Mouse (Mus musculus) intestine, postnatal 0 days (tissue): ENCODE measurements around the gene Gpx1. TPM values are rescaled to one million over a fixed set of nuclear protein-coding genes. Genes with fewer than 3 reads are reported as not detected.

Experiments
- ATAC-seq: fragments of 200-750 bp; cut with Nextera tagmentation; 2 replicates; pipeline ENCODE4 v1.8.0; 2017; ENCODE audit warnings: mild to moderate bottlenecking, moderate TSS enrichment, moderate library complexity
- H3K27ac ChIP-seq: fragments of 300-500 bp; sonication (generic); 2 replicates; pipeline ENCODE4 v1.5.1; 2014; ENCODE audit warnings: mild to moderate bottlenecking, low read depth, low read length, moderate library complexity
- H3K27me3 ChIP-seq: fragments of 300-500 bp; sonication (generic); replicated peaks from 2 replicates; pipeline ENCODE4 v1.6.1; 2014; ENCODE audit warnings: low read length, mixed read lengths; ENCODE audit not compliant: control insufficient read depth, insufficient read depth
- H3K36me3 ChIP-seq: fragments of 300-500 bp; sonication (generic); 2 replicates; pipeline ENCODE4 v1.6.1; 2014; ENCODE audit warnings: mild to moderate bottlenecking, moderate library complexity; ENCODE audit not compliant: control insufficient read depth, insufficient read depth
- H3K4me1 ChIP-seq: fragments of 300-500 bp; sonication (generic); replicated peaks from 2 replicates; pipeline ENCODE4 v1.6.1; 2014; ENCODE audit warnings: antibody characterized with exemption, low read length, mixed read lengths; ENCODE audit not compliant: control insufficient read depth, insufficient read depth
- H3K4me2 ChIP-seq: fragments of 300-500 bp; sonication (generic); replicated peaks from 2 replicates; pipeline ENCODE4 v1.6.1; 2014; ENCODE audit warnings: low read depth, mild to moderate bottlenecking, moderate library complexity
- H3K4me3 ChIP-seq: fragments of 300-500 bp; sonication (generic); 2 replicates; pipeline ENCODE4 v1.5.1; 2014; ENCODE audit warnings: low read depth, low read length
- H3K9ac ChIP-seq: fragments of 300-500 bp; sonication (generic); 2 replicates; pipeline ENCODE4 v1.6.1; 2014; ENCODE audit warnings: mild to moderate bottlenecking, low read depth, low read length
- H3K9me3 ChIP-seq: fragments of 300-500 bp; sonication (generic); 2 replicates; pipeline ENCODE4 v1.6.1; 2016; ENCODE audit warnings: mixed run types; ENCODE audit not compliant: control insufficient read depth
- CTCF ChIP-seq: sonication (generic); IDR thresholded peaks from 2 replicates; pipeline ENCODE4 v1.5.1; 2016; ENCODE audit warnings: low read depth, mild to moderate bottlenecking, control low read depth, antibody characterized with exemption, moderate library complexity
- WGBS: fragments of 180-500 bp; shearing (Covaris S2); extraction: QIAGEN DNeasy Blood & Tissue Kit; methylation state at CpG from one replicate; pipeline ENCODE4 v1.1.7; 2014; 5-methylcytosine and 5-hydroxymethylcytosine counted together
- polyA plus RNA-seq: library from polyadenylated mRNA; unstranded; fragments of >200 nt; fragmentation: Nextera tagmentation; extraction: Ambion mirVana; gene quantifications from 2 replicates; pipeline ENCODE4 v1.2.1, GENCODE M21; 2015

Gpx1 gene
- 997 and 1,037 TPM in 2 replicates for polyA plus RNA-seq

DNA sequence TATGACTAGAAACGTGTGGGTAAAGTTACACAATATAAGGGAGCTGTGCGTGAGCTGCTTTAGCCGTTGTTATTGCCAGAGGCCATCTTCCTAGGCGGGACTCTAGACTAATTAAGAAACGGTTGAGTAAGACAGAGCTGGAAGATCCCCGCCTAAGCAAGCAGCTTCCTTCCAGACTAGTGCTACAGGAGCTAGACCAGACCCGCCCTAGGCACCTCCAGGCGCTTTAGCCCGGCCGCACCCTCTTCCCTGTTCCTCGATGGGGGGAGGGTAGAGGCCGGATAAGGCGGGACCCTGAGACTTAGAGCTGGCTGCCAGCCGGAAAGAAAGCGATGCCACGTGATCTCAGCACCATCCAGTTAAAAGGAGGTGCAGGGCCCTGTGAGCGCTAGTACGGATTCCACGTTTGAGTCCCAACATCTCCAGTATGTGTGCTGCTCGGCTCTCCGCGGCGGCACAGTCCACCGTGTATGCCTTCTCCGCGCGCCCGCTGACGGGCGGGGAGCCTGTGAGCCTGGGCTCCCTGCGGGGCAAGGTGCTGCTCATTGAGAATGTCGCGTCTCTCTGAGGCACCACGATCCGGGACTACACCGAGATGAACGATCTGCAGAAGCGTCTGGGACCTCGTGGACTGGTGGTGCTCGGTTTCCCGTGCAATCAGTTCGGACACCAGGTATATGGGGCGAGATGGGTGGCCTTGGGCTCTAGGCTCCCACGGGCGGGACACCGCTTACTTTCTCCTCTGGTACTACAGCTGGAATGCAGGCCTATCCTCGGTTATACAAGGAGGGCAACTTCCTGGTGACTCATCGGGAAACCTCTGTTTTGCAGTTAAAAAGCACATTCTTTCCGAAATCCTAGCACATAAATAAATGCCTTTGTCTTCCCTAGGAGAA is at the start of gene Gpx1:
TSS of gene Gpx1 (plus strand) at position 18 of the 896 bp plus-strand sequence.
- peak within 1 kb of the TSS; percentile 96 for H3K27ac ChIP-seq
- peak; percentile 38; the same call in 1 of the 2 replicates for TF ChIP-seq CTCF
- under 1% methylated on average over 49 of the region's 49 CpGs for WGBS

DNA sequence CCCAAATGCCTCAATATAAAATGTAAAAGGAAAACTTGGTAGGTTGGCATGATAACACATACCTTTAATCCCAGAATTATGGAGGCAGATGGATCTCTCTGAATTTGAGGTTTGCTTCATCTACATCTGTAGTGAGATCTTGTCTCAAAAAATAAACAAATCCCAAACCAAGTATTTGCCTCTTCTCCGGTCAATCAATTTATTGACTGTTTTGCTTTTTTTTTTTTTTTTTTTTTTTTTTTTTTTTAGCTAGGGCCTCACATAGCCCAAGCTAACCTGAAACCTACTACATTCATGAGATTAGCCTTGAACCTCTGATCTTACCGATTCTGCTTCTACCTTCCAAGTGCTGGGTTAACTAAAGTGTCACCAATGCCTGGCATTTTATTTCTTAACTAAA is 49.4 kb upstream of the Gpx1 start:
- H3K27ac ChIP-seq = no peak overlapping the region
- TF ChIP-seq CTCF = no peak
- H3K9me3 ChIP-seq = no peaks in the 10 kb centered on the region
- H3K9ac ChIP-seq = no peak overlapping the region
- 40% methylated on average over 2 of the region's 2 CpGs for WGBS
- no peaks in the 10 kb centered on the region for H3K36me3 ChIP-seq
- no peak overlapping the region for H3K4me3 ChIP-seq
- no peak overlapping the region; the same call in 1 of the 2 replicates for H3K4me2 ChIP-seq
- no peaks in the 10 kb centered on the region for H3K4me1 ChIP-seq
- H3K27me3 ChIP-seq = no peaks in the 10 kb centered on the region
- no peak for ATAC-seq

More for the DNA sequence above, at the start of gene Gpx1:
- H3K9me3 ChIP-seq = no peaks in the 10 kb centered on the region
- ATAC-seq = peak; percentile 95
- peaks cover 15% of the 10 kb centered on the region for H3K4me1 ChIP-seq
- H3K4me2 ChIP-seq = peak within 1 kb of the TSS; percentile 80
- H3K4me3 ChIP-seq = peak within 1 kb of the TSS; percentile 69
- H3K9ac ChIP-seq = peak within 1 kb of the TSS; percentile 79
- H3K36me3 ChIP-seq = peaks cover 20% of the 10 kb centered on the region
- H3K27me3 ChIP-seq = no peaks in the 10 kb centered on the region

DNA sequence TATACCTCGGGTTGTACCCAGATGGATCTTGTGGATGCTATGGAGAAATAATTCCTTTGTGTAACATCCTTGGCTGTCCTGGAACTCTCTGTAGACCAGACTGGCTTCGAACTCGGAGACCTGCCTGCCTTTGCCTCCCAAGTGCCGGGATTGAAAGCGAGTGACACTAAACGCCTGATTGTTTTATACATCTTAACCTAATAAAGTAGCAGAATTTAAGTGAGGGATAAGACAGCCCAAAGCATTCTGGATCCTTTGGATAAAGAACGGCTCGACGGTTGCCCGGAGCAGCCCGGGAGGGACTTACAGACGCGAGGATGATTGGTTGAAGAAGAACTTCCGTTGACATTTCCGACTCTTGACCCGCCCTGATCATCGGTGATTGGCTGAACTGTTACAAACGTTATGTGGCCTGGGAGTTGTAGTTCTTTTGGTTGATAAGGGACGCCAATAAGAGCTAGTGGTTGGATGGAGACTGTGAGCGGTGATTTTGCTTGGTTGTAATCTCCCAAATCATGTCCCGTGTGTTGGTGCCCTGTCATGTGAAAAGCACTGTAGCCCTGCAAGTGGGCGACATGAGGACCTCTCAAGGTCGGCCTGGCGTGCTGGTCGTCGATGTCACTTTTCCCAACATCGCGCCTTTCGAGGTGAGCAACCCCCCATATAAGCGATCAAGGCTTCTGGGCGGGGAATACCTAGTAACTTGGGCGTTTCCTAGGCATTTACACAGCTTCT is 48.5 kb upstream of the Gpx1 start, which contains the start of gene Nicn1:
TSS of gene Nicn1 (plus strand) at position 414 of the 735 bp plus-strand sequence.
- no peaks in the 10 kb centered on the region for H3K36me3 ChIP-seq
- peak within 1 kb of the TSS; percentile 35; the same call in 1 of the 2 replicates for H3K9ac ChIP-seq
- no peaks in the 10 kb centered on the region for H3K27me3 ChIP-seq
- under 1% methylated on average over 32 of the region's 32 CpGs for WGBS
- H3K4me2 ChIP-seq = peak within 1 kb of the TSS; percentile 74
- H3K27ac ChIP-seq = no peak within 1 kb of the TSS
- peak within 1 kb of the TSS; percentile 51 for H3K4me3 ChIP-seq
- no peaks in the 10 kb centered on the region for H3K9me3 ChIP-seq
- ATAC-seq = peak; percentile 92
- 0 out of 2 replicates have a peak, but pooled peaks have one; percentile 9 for TF ChIP-seq CTCF
- H3K4me1 ChIP-seq = no peaks in the 10 kb centered on the region

DNA sequence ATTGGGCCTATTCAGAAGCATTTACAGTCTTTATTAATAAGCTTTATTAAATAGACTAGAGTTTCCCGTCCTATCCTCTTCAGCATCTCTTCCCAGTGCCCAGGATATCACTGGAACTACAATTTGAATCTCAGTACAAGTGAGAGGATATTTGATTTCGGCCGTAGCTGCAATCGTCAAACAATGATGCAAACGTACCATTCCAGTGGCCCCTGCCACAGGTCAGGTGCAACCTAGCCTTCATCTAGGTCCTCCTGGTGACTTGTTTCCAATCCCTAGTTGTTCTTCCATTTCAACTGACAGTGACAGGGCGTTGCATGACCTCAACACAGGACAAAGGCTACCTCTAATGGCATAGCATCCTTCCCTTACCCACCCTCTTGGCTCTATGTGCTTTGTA is 47.9 kb upstream of the Gpx1 start:
- 37% methylated on average over 6 of the region's 6 CpGs for WGBS
- H3K4me3 ChIP-seq = peak overlapping the region; percentile 51
- H3K27ac ChIP-seq = no peak overlapping the region
- no peaks in the 10 kb centered on the region for H3K27me3 ChIP-seq
- no peaks in the 10 kb centered on the region for H3K36me3 ChIP-seq
- no peak for TF ChIP-seq CTCF
- no peak overlapping the region for H3K9ac ChIP-seq
- peak overlapping the region; percentile 74 for H3K4me2 ChIP-seq
- ATAC-seq = no peak
- H3K9me3 ChIP-seq = no peaks in the 10 kb centered on the region
- H3K4me1 ChIP-seq = no peaks in the 10 kb centered on the region

DNA sequence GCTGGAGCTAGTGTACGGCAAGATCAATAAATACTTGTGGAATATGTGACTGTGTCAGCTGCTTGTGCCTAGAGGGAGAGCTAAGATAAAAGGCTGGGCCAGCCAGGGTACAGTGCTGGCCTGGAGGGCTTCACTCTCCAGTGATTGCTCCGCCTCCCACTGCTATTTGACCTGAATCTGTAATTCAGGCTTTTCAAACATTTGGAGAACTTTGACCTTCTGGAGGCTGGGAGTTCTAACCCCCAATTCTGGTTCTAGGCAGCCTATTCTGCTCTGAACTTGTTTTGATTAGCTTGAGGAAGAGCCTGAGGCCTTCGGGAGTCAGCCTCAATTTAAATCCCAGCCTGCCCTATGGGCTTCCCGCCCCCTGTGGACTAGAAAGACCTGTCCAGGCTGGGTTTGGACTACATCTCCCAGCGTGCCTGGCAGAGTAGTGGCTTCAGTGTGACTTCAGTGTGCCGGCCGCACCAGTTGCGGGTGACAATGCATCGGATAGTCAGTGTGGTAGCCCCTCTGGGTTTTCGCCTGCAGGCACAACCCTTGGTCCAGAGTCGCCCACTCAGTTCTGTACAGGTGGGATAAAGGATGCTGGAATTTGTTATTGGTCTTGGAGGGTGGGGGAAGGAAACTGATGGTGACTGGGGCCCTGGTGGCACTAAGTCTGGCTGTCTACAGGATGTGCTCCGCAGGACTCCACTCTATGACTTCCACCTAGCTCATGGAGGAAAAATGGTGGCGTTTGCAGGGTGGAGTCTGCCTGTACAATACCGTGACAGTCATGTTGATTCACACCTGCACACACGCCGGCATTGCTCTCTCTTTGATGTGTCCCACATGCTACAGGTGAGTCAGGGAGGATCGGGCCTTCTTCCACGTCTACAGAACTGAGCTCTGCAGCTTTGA is 42.0 kb upstream of the Gpx1 start, which contains the start of gene Amt:
TSS of gene Amt (plus strand) at position 401 of the 903 bp plus-strand sequence.
- peak within 1 kb of the TSS; percentile 53 for H3K4me2 ChIP-seq
- no peak within 1 kb of the TSS; the same call in 1 of the 2 replicates for H3K9ac ChIP-seq
- H3K27me3 ChIP-seq = no peaks in the 10 kb centered on the region
- no peaks in the 10 kb centered on the region for H3K9me3 ChIP-seq
- H3K4me3 ChIP-seq = peak within 1 kb of the TSS; percentile 5; the same call in 1 of the 2 replicates
- 0 out of 2 replicates have a peak, but pooled peaks cover 9% of the 10 kb centered on the region for H3K36me3 ChIP-seq
- no peak for TF ChIP-seq CTCF
- H3K4me1 ChIP-seq = no peaks in the 10 kb centered on the region
- peak; percentile 78 for ATAC-seq
- peak within 1 kb of the TSS; percentile 66 for H3K27ac ChIP-seq
- whole genome bisulfite sequencing = 23% methylated on average over 18 of the region's 18 CpGs
